Comparison of ENCODE assay signal across 8 mouse cellular contexts in genomic region chr11:12025756-12026593, GRCm38 (mm10). TPM values are rescaled to one million over a fixed set of nuclear protein-coding genes. Genes with fewer than 3 reads are reported as not detected.
DNase-seq lines count a peak whose midpoint lies in the region; ATAC-seq lines count a peak whose summit lies in the region.

No protein-coding gene starts in this region.

- peak; percentile 62 to 65 for DNase-seq in adrenal gland, postnatal 4 days (ENCODE audit: low spot score in 2 of 2)
- peak; percentile 85 for DNase-seq in embryonic facial prominence, embryonic 10.5 days (ENCODE audit: low spot score)
- DNase-seq in heart, adult 18-20 months = peak; percentile 63 to 80
- peak; percentile 50 for DNase-seq in kidney, adult 11 months
- DNase-seq in left cerebral cortex, postnatal 25 days (ENCODE audit: low spot score in 2 of 2) = peak; percentile 79 to 81
- DNase-seq in right cerebral cortex, postnatal 36 days (ENCODE audit: low spot score in 2 of 2) = peak; percentile 57 to 67
- DNase-seq in T-cell, adult 2 months (ENCODE audit: low spot score) = no peak

- H3K27ac ChIP-seq in embryonic facial prominence, embryonic 10.5 days (replicated peaks) = no peak overlapping the region

- H3K4me1 ChIP-seq in embryonic facial prominence, embryonic 10.5 days = no peaks in the 10 kb centered on the region

- ATAC-seq in megakaryocyte progenitor cell, adult 5-6 weeks (replicated peaks; ENCODE audit: poor library complexity) = peak; percentile 92

- H3K36me3 ChIP-seq in embryonic facial prominence, embryonic 10.5 days (replicated peaks) = peaks cover 100% of the 10 kb centered on the region

- H3K27me3 ChIP-seq in embryonic facial prominence, embryonic 10.5 days (replicated peaks; ENCODE audit: low read depth, poor library complexity, severe bottlenecking) = peaks cover 100% of the 10 kb centered on the region

- intact Hi-C loops in left cerebral cortex, postnatal 25 days (cut with DNase I) = loop anchor here (1.0 to 10.0 kb wide), 3 partner anchors 265 to 509 kb away; no protein-coding TSS in a partner anchor

- WGBS in embryonic facial prominence, embryonic 10.5 days = 71% methylated on average over 108 of the region's 108 CpGs

- H3K9me3 ChIP-seq in embryonic facial prominence, embryonic 10.5 days = peaks cover 62% of the 10 kb centered on the region

- H3K4me3 ChIP-seq in embryonic facial prominence, embryonic 10.5 days = peak overlapping the region; percentile 44

RNA-seq across cellular contexts. Expression of gene Grb10, which starts 12.5 kb away (rescaled TPM):
- 100 to 1,000 TPM; 300 to 301 TPM for total RNA-seq in adrenal gland, postnatal 4 days (2021)
- polyA plus RNA-seq in embryonic facial prominence, embryonic 10.5 days (2016; fragmentation: Nextera tagmentation; extraction: Ambion mirVana) = 637 and 676 TPM in 2 replicates
- total RNA-seq in heart, adult 18-20 months (2021) = 10 to 100 TPM; 55.7 to 65.7 TPM
- total RNA-seq in left cerebral cortex, postnatal 25 days (2021) = 10 to 100 TPM; 29.5 to 43.0 TPM
- total RNA-seq in megakaryocyte progenitor cell, adult 5-6 weeks (2015) = 8.3 and 13.5 TPM in 2 replicates
- 4.5 and 12.8 TPM in 2 replicates for total RNA-seq in megakaryocyte progenitor cell, adult 5-6 weeks (2017)

Comparison
In these comparisons a context has a peak if more than half of its experiments do, and no peak if none do; other contexts are left out.
1. RNA of gene Grb10, which starts 12.5 kb away (total RNA-seq): 300 to 301 TPM in adrenal gland, postnatal 4 days; 55.7 to 65.7 TPM in heart, adult 18-20 months, 29.5 to 43.0 TPM in left cerebral cortex, postnatal 25 days and 4.5 to 13.5 TPM in megakaryocyte progenitor cell, adult 5-6 weeks; every median in the first group is over 4 times any median in the second.